Mouse (Mus musculus): ENCODE results near the gene Fam222a. TPM values are rescaled to one million over a fixed set of nuclear protein-coding genes. Genes with fewer than 3 reads are reported as not detected.

Gene Fam222a
- polyA plus RNA-seq, 1 experiment from 2014 or later: 5.3 TPM

GRCm38 (mm10) chr5:114644918-114645317, 77.1 kb downstream of the Fam222a start:
- 67% methylated on average over 6 of the region's 6 CpGs for WGBS
- peaks cover 8% of the 10 kb centered on the region for H3K4me1 ChIP-seq (ENCODE audit: control insufficient read depth, insufficient read depth, low read length)

GRCm38 (mm10) chr5:114645916-114646315, 78.1 kb downstream of the Fam222a start:
- Histone ChIP-seq H3K27ac (ENCODE audit: low read length) (no peak overlapping the region), H3K9ac (ENCODE audit: low read depth, low read length) (no peak overlapping the region), H3K4me3 (ENCODE audit: low read depth, low read length) (no peak overlapping the region), H3K9me3 (replicated peaks; ENCODE audit: control insufficient read depth, low read length, poor library complexity, severe bottlenecking) (no peaks in the 10 kb centered on the region), H3K4me1 (ENCODE audit: control insufficient read depth, insufficient read depth, low read length) (peaks cover 15% of the 10 kb centered on the region), H3K27me3 (ENCODE audit: control insufficient read depth, insufficient read depth, low read depth, low read length) (peaks cover 4% of the 10 kb centered on the region; the same call in 1 of the 2 replicates), H3K4me2 (ENCODE audit: low read length) (no peak overlapping the region), H3K36me3 (ENCODE audit: control insufficient read depth, insufficient read depth, low read length) (no peaks in the 10 kb centered on the region)
- 82% methylated on average over 5 of the region's 5 CpGs for WGBS
- ATAC-seq: no peak

More at GRCm38 (mm10) chr5:114644918-114645317, 77.1 kb downstream of the Fam222a start:
- Histone ChIP-seq H3K4me3 (ENCODE audit: low read depth, low read length) (no peak overlapping the region), H3K27ac (ENCODE audit: low read length) (no peak overlapping the region), H3K36me3 (ENCODE audit: control insufficient read depth, insufficient read depth, low read length) (no peaks in the 10 kb centered on the region), H3K9me3 (replicated peaks; ENCODE audit: control insufficient read depth, low read length, poor library complexity, severe bottlenecking) (no peaks in the 10 kb centered on the region), H3K27me3 (ENCODE audit: control insufficient read depth, insufficient read depth, low read depth, low read length) (no peaks in the 10 kb centered on the region; the same call in 1 of the 2 replicates), H3K4me2 (ENCODE audit: low read length) (no peak overlapping the region), H3K9ac (ENCODE audit: low read depth, low read length) (no peak overlapping the region)
- no peak for ATAC-seq

DNA sequence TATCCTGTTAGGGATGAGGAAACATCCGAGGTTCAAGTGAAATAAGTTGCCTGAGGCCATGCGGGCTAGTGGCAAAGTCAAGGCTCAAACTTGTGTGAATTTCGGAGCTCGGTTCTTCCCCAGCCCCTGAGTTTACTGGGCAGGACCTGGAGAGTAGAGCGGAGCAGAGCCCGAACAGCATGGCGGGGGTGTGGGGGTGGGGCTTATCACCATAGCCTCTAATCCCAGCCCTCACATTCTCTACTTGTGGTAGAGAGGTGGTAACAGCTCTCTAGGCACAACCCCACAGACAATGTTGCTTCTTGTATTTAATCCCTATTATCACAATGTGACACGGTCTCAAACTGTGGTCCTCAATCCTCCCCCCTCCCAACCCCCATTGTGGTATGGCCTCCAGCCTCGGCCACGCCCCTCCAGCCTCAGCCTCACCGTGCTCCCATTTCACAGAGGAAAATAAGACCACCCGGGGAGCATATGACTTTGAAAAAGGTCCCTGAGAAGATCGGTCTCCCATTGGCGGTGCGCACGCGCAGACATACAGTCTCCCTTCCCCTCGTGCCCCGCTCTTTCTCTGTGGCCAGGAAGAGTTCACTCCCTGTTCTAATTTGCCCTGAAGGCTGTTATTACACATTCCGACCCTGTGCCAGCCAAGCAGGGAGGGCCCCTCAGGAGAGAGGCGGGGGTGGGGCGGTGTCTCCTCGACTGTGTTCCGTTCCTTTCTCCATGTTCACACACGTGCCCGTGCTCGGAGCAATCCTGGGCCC, 79.6 kb downstream of the Fam222a start:
- no peaks in the 10 kb centered on the region for H3K9me3 ChIP-seq (replicated peaks; ENCODE audit: control insufficient read depth, low read length, poor library complexity, severe bottlenecking)
- peaks cover 15% of the 10 kb centered on the region for H3K4me1 ChIP-seq (ENCODE audit: control insufficient read depth, insufficient read depth, low read length)
- no peak overlapping the region for H3K27ac ChIP-seq (ENCODE audit: low read length)
- H3K4me3 ChIP-seq (ENCODE audit: low read depth, low read length): peak overlapping the region; percentile 33
- peak overlapping the region; percentile 37 for H3K9ac ChIP-seq (ENCODE audit: low read depth, low read length)
- H3K4me2 ChIP-seq (ENCODE audit: low read length): peak overlapping the region; percentile 69
- peak; percentile 49; the same call in 1 of the 2 replicates for ATAC-seq
- H3K36me3 ChIP-seq (ENCODE audit: control insufficient read depth, insufficient read depth, low read length): no peaks in the 10 kb centered on the region
- WGBS: 1% methylated on average over 27 of the region's 27 CpGs
- H3K27me3 ChIP-seq (ENCODE audit: control insufficient read depth, insufficient read depth, low read depth, low read length): peaks cover 9% of the 10 kb centered on the region

DNA sequence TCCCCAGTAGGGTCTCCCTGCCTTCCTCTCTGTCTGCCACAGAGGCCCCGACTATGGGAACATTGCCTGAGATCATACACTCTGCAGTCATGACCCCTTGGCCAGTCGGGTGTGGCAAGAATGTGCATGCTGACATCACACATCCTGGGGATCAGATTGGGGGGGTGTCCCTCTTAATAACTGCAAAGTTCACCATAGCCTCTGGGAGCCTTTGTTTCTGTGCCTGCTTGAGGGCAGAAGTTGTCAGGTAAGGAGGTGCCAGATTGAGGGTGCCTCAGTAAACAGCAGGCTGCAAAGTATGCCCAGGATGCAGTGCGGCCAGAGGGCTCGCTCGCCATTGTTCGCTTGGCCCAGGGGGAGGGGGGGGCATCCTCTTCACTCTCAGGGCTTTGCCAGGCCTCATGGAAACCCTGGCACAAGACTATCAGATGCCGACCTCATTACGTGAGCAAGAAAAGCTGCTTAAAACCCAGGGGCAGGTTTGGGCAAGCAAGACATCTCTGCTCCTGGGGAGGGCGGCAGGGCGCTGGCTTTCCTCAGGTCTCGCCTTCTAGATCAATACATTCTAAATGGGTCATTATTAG, 81.0 kb downstream of the Fam222a start:
- 61% methylated on average over 11 of the region's 11 CpGs for WGBS
- Histone ChIP-seq H3K27me3 (ENCODE audit: control insufficient read depth, insufficient read depth, low read depth, low read length) (peaks cover 9% of the 10 kb centered on the region), H3K9me3 (replicated peaks; ENCODE audit: control insufficient read depth, low read length, poor library complexity, severe bottlenecking) (no peaks in the 10 kb centered on the region), H3K27ac (ENCODE audit: low read length) (no peak overlapping the region), H3K9ac (ENCODE audit: low read depth, low read length) (no peak overlapping the region), H3K36me3 (ENCODE audit: control insufficient read depth, insufficient read depth, low read length) (no peaks in the 10 kb centered on the region), H3K4me3 (ENCODE audit: low read depth, low read length) (no peak overlapping the region), H3K4me2 (ENCODE audit: low read length) (no peak overlapping the region), H3K4me1 (ENCODE audit: control insufficient read depth, insufficient read depth, low read length) (peaks cover 15% of the 10 kb centered on the region)
- ATAC-seq: no peak

GRCm38 (mm10) chr5:114651002-114651401, 83.2 kb downstream of the Fam222a start:
- Histone ChIP-seq H3K9me3 (replicated peaks; ENCODE audit: control insufficient read depth, low read length, poor library complexity, severe bottlenecking) (no peaks in the 10 kb centered on the region), H3K9ac (ENCODE audit: low read depth, low read length) (no peak overlapping the region), H3K27me3 (ENCODE audit: control insufficient read depth, insufficient read depth, low read depth, low read length) (peaks cover 13% of the 10 kb centered on the region), H3K36me3 (ENCODE audit: control insufficient read depth, insufficient read depth, low read length) (no peaks in the 10 kb centered on the region), H3K4me3 (ENCODE audit: low read depth, low read length) (no peak overlapping the region), H3K4me1 (ENCODE audit: control insufficient read depth, insufficient read depth, low read length) (peaks cover 15% of the 10 kb centered on the region), H3K4me2 (ENCODE audit: low read length) (no peak overlapping the region), H3K27ac (ENCODE audit: low read length) (no peak overlapping the region)
- 34% methylated on average over 14 of the region's 14 CpGs for WGBS
- no peak for ATAC-seq

GRCm38 (mm10) chr5:114651449-114651848, 83.6 kb downstream of the Fam222a start:
- H3K27ac ChIP-seq (ENCODE audit: low read length): no peak overlapping the region
- ATAC-seq: no peak
- H3K4me3 ChIP-seq (ENCODE audit: low read depth, low read length): no peak overlapping the region
- H3K27me3 ChIP-seq (ENCODE audit: control insufficient read depth, insufficient read depth, low read depth, low read length): peaks cover 17% of the 10 kb centered on the region
- WGBS: 29% methylated on average over 3 of the region's 3 CpGs
- no peak overlapping the region for H3K4me2 ChIP-seq (ENCODE audit: low read length)
- no peaks in the 10 kb centered on the region for H3K9me3 ChIP-seq (replicated peaks; ENCODE audit: control insufficient read depth, low read length, poor library complexity, severe bottlenecking)
- peaks cover 15% of the 10 kb centered on the region for H3K4me1 ChIP-seq (ENCODE audit: control insufficient read depth, insufficient read depth, low read length)
- H3K9ac ChIP-seq (ENCODE audit: low read depth, low read length): no peak overlapping the region
- no peaks in the 10 kb centered on the region for H3K36me3 ChIP-seq (ENCODE audit: control insufficient read depth, insufficient read depth, low read length)

DNA sequence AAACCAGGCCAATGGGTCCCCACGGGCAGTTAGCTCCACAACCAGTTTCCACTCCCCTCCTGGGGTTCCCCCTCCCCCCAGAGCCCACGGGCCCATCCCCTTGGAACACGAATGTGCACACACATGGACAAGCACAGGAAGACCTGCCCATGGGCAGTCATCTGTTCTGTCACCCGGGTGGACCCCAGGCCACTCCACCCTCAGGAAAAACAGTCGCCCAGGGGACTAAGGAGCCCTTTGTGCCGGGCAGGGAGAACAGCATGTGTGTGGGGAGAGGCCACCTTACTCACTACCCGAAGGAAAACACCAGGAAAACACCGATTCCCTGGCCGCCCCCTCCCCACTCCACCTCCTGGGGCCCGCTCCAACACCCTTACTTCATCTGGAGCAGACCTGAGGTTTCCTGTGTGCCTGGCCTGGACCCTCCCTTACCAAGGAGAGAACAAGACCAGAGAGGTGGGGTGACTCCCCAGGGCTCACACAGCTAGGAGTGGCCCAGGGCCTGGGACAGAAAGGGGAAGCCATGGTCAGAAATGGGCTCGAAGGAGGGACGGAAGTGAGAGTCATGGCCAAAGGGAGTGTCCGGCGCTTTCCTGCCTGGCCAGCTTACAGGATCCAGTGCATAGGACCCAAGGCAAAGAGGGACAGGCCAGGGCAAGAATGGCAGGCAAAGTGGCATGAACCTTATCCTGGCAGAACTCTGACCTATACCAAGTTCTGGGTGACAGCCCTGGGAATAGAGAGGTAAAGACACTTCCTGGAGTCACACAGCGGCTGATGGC, 86.0 kb downstream of the Fam222a start:
- no peak overlapping the region for H3K4me2 ChIP-seq (ENCODE audit: low read length)
- H3K27me3 ChIP-seq (ENCODE audit: control insufficient read depth, insufficient read depth, low read depth, low read length): peaks cover 40% of the 10 kb centered on the region
- WGBS: 79% methylated on average over 12 of the region's 15 CpGs
- H3K9me3 ChIP-seq (replicated peaks; ENCODE audit: control insufficient read depth, low read length, poor library complexity, severe bottlenecking): no peaks in the 10 kb centered on the region
- no peak for ATAC-seq
- no peak overlapping the region for H3K4me3 ChIP-seq (ENCODE audit: low read depth, low read length)
- H3K27ac ChIP-seq (ENCODE audit: low read length): no peak overlapping the region
- H3K36me3 ChIP-seq (ENCODE audit: control insufficient read depth, insufficient read depth, low read length): no peaks in the 10 kb centered on the region
- no peak overlapping the region for H3K9ac ChIP-seq (ENCODE audit: low read depth, low read length)
- peaks cover 15% of the 10 kb centered on the region for H3K4me1 ChIP-seq (ENCODE audit: control insufficient read depth, insufficient read depth, low read length)

DNA sequence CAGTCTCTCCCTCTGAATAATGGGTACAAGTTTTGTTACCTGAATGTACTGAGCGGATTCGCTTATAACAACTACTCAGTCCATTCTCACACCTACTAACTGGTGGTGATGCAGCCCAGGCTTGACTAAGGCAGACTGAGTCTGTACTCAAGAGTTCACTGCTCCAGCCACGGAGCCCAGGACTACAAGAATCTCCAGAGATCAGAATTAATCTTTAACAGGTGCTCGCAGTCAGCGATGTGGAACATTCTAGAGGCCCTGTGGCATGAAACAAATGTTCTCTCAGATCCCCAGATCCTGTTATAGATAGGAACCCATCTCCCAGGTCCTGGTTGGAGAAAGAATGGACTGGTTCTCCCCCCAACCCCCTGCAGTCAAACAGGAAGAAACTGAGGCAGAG, 87.9 kb downstream of the Fam222a start:
- H3K9ac ChIP-seq (ENCODE audit: low read depth, low read length): no peak overlapping the region
- no peak overlapping the region for H3K27ac ChIP-seq (ENCODE audit: low read length)
- no peak overlapping the region for H3K4me2 ChIP-seq (ENCODE audit: low read length)
- peaks cover 40% of the 10 kb centered on the region for H3K27me3 ChIP-seq (ENCODE audit: control insufficient read depth, insufficient read depth, low read depth, low read length)
- no peak for ATAC-seq
- peaks cover 11% of the 10 kb centered on the region for H3K4me1 ChIP-seq (ENCODE audit: control insufficient read depth, insufficient read depth, low read length)
- no peaks in the 10 kb centered on the region for H3K9me3 ChIP-seq (replicated peaks; ENCODE audit: control insufficient read depth, low read length, poor library complexity, severe bottlenecking)
- WGBS: 89% methylated on average over 5 of the region's 5 CpGs
- no peaks in the 10 kb centered on the region for H3K36me3 ChIP-seq (ENCODE audit: control insufficient read depth, insufficient read depth, low read length)
- no peak overlapping the region for H3K4me3 ChIP-seq (ENCODE audit: low read depth, low read length)

GRCm38 (mm10) chr5:114656305-114656704, 88.5 kb downstream of the Fam222a start:
- WGBS: 82% methylated on average over 7 of the region's 7 CpGs
- H3K4me2 ChIP-seq (ENCODE audit: low read length): no peak overlapping the region
- H3K9me3 ChIP-seq (replicated peaks; ENCODE audit: control insufficient read depth, low read length, poor library complexity, severe bottlenecking): no peaks in the 10 kb centered on the region
- no peak for ATAC-seq
- peaks cover 9% of the 10 kb centered on the region for H3K4me1 ChIP-seq (ENCODE audit: control insufficient read depth, insufficient read depth, low read length)
- peaks cover 40% of the 10 kb centered on the region for H3K27me3 ChIP-seq (ENCODE audit: control insufficient read depth, insufficient read depth, low read depth, low read length)
- H3K36me3 ChIP-seq (ENCODE audit: control insufficient read depth, insufficient read depth, low read length): no peaks in the 10 kb centered on the region
- no peak overlapping the region for H3K27ac ChIP-seq (ENCODE audit: low read length)
- no peak overlapping the region for H3K9ac ChIP-seq (ENCODE audit: low read depth, low read length)
- no peak overlapping the region for H3K4me3 ChIP-seq (ENCODE audit: low read depth, low read length)

All from midbrain, embryonic 16.5 days (tissue).